Mouse (Mus musculus): ENCODE results near the gene Cd200r1.

DNA sequence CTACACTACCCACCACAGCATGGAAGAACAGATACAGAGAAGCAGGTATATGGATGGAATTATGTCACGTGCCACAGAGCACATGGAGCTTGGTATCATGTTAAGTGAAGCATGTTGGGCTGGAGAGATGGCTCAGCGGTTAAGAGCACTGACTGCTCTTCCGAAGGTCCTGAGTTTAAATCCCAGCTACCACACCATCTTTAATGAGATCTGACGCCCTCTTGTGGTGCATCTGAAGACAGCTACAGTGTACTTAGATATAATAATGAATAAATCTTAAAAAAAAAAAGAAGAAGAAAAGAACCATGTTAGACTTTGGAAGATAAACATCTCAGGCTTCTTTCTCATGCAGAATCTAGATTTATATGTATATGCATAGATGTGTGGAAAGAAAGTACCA lies 15.2 kb downstream of the Cd200r1 start:
- TF ChIP-seq POLR2A (IDR thresholded peaks at IDR 0.05; ENCODE audit: insufficient read depth, low read depth, low read length) (no peak), CTCF (IDR thresholded peaks at IDR 0.05) (peak; percentile 13; the same call in 1 of the 2 replicates)

Data from heart, adult 2 months (tissue).